Mouse (Mus musculus): Measurements from ENCODE around the gene Gm3460.

The Gm3460 gene

GRCm38 (mm10) chr14:6622318-6622717 is at the start of gene Gm3460:
Gm3460 (minus strand) TSS chr14:6622418.
- 75% methylated on average over 1 of the region's 2 CpGs for WGBS

DNA sequence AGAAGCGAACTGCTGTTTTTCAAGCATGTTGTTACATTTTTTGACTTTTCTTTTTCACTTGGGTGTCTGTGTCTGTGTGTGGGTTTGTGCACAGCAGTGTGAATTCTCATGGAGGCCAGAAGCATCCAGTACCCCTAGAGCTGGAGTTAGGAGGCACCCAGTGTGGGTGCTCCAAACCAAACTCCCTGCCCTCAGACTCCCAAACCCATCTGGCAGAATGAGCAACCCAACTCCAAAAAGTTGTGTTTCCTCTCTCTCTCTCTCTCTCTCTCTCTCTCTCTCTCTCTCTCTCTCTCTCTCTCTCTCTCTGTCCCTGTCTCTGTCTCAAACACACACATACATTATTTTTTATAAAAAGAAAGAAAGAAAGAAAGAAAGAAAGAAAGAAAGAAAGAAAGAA is 15.8 kb downstream of the Gm3460 start:
- WGBS, result no CpG with 5 or more reads among the region's 1 CpGs

- 3% methylated on average over 19 of the region's 20 CpGs for WGBS
These were observed 17.2 kb downstream of the Gm3460 start for GRCm38 (mm10) chr14:6605004-6605403.

- WGBS, result 3% methylated on average over 18 of the region's 20 CpGs
These were observed 17.7 kb downstream of the Gm3460 start for GRCm38 (mm10) chr14:6604551-6604950.

DNA sequence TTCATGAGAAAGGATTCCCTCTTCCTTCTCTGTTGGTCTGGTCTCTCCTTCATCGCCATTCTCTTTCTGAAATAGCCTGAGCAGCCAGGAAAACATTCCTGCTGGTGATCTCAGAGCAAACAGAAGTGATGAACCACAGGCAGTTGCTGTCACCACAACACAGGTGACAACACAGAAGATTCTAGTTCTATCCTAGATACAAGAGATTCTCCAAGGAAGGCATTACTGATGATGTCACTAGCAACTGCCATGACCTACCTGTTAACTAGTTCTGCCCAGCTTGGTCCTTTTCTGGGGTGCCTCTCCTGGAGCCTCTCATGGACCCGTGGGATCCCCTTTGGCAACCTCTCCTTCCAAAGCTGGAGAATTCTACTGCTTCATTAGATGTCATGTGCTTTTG is 31.7 kb downstream of the Gm3460 start, which contains the start of gene Gm3629:
Gm3629 (minus strand) TSS at position 101 of the 400 bp plus-strand sequence.
- WGBS, result 44% methylated on average over 1 of the region's 2 CpGs
